Mouse (Mus musculus) midbrain, embryonic 12.5 days (tissue): Measurements from ENCODE around the gene Tenm3. TPM values are rescaled to one million over a fixed set of nuclear protein-coding genes. Genes with fewer than 3 reads are reported as not detected.
A peak's percentile ranks its signal among the peaks of the same experiment; 100 is the strongest.

Source experiments
- ATAC-seq: fragments of 200-750 bp; cut with Nextera tagmentation; 2 replicates; pipeline ENCODE4 v1.8.0; 2017; ENCODE audit warnings: low read depth, moderate TSS enrichment, moderate library complexity; ENCODE audit not compliant: low FRiP score
- H3K27ac ChIP-seq: fragments of 300-500 bp; sonication (generic); replicated peaks from 2 replicates; pipeline ENCODE4 v1.5.1; 2016; ENCODE audit warnings: mild to moderate bottlenecking
- H3K27me3 ChIP-seq: fragments of 300-500 bp; sonication (generic); 2 replicates; pipeline ENCODE4 v1.6.1; 2016; ENCODE audit warnings: mild to moderate bottlenecking
- H3K36me3 ChIP-seq: fragments of 300-500 bp; sonication (generic); 2 replicates; pipeline ENCODE4 v1.6.1; 2016
- H3K4me1 ChIP-seq: fragments of 300-500 bp; sonication (generic); 2 replicates; pipeline ENCODE4 v1.6.1; 2016
- H3K4me2 ChIP-seq: fragments of 300-500 bp; sonication (generic); replicated peaks from 2 replicates; pipeline ENCODE4 v1.6.1; 2016; ENCODE audit warnings: mild to moderate bottlenecking, moderate library complexity
- H3K4me3 ChIP-seq: fragments of 300-500 bp; sonication (generic); 2 replicates; pipeline ENCODE4 v1.5.1; 2016; ENCODE audit warnings: mild to moderate bottlenecking
- H3K9ac ChIP-seq: fragments of 300-500 bp; sonication (generic); replicated peaks from 2 replicates; pipeline ENCODE4 v1.6.1; 2016; ENCODE audit warnings: mild to moderate bottlenecking, moderate library complexity
- H3K9me3 ChIP-seq: fragments of 300-500 bp; sonication (generic); 2 replicates; pipeline ENCODE4 v1.6.1; 2016; ENCODE audit warnings: mild to moderate bottlenecking
- WGBS: fragments of 180-500 bp; shearing (Covaris S2); methylation state at CpG from one replicate; pipeline ENCODE4 v1.1.7; 2016; 5-methylcytosine and 5-hydroxymethylcytosine counted together
- polyA plus RNA-seq: library from polyadenylated mRNA; unstranded; fragments of >200 nt; fragmentation: Nextera tagmentation; extraction: Ambion mirVana; gene quantifications from 2 replicates; pipeline ENCODE4 v1.2.1, GENCODE M21; 2016

Tenm3 gene
- polyA plus RNA-seq: 63.9 and 75.9 TPM in 2 replicates

GRCm38 (mm10) chr8:48843931-48844285, at the start of gene Tenm3:
TSS of gene Tenm3 (minus strand) at chr8:48843951.
- Histone ChIP-seq H3K4me2 (peak within 1 kb of the TSS; percentile 84), H3K27ac (peak within 1 kb of the TSS; percentile 94), H3K36me3 (no peaks in the 10 kb centered on the region), H3K9ac (peak within 1 kb of the TSS; percentile 91), H3K9me3 (no peaks in the 10 kb centered on the region), H3K4me3 (peak within 1 kb of the TSS; percentile 82), H3K4me1 (peaks cover 31% of the 10 kb centered on the region), H3K27me3 (peaks cover 47% of the 10 kb centered on the region)
- peak; percentile 69 for ATAC-seq
- under 1% methylated on average over 19 of the region's 19 CpGs for whole genome bisulfite sequencing

DNA sequence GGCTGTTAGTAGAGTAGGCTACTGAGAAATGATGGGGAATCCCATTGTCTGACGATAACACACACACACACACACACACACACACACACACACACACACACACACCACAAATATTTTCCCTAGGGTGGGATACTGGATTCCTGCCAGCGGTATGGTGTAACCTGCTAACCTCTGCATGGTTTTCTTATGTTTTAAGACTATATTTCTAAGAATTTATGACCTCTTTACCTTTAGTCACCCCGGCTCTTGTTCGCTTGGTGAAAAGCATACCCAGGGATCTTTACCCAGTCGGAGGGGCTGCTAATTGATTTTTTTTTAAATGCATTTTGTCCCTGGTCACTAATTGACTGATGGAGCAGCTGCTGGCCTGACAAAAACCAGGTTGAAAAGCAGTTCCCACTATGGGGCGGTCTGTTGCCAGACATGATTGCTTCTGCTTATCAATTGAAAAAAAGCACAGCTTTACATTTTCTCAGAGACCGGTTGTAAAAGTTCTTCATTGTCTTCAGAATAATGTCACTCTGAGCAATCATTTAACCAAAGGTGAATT, 46.5 kb upstream of the Tenm3 start:
- no peaks in the 10 kb centered on the region; the same call in 1 of the 2 replicates for H3K4me1 ChIP-seq
- 61% methylated on average over 7 of the region's 7 CpGs for WGBS
- no peak for ATAC-seq

DNA sequence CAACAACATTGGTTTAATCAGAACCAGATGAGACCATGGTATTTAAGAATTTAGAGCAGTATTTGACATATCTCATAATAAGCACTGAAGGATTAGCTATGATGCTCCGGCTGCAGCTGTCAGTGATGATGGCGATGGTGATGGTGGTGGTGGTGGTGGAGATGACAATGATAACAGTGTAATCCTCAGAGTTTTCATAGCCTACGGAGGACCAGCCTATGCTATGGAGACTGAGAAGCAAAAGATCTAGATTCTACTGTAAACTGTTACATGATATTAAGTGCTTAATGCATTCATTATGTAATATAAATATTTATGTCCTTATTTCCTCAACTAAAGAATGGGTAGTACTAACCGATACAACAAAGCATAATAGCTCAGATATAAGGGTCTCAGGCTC, 40.5 kb upstream of the Tenm3 start:
- no peak overlapping the region for H3K27ac ChIP-seq
- no peaks in the 10 kb centered on the region for H3K27me3 ChIP-seq

More for the DNA sequence above, 46.5 kb upstream of the Tenm3 start:
- Histone ChIP-seq H3K4me2 (no peak overlapping the region), H3K27me3 (no peaks in the 10 kb centered on the region), H3K9me3 (no peaks in the 10 kb centered on the region), H3K4me3 (no peak overlapping the region), H3K36me3 (no peaks in the 10 kb centered on the region), H3K9ac (no peak overlapping the region), H3K27ac (no peak overlapping the region)

GRCm38 (mm10) chr8:48880585-48880984, 36.8 kb upstream of the Tenm3 start:
- H3K9me3 ChIP-seq: no peaks in the 10 kb centered on the region
- no peak overlapping the region for H3K4me2 ChIP-seq
- no peak for ATAC-seq
- H3K36me3 ChIP-seq: no peaks in the 10 kb centered on the region
- H3K27me3 ChIP-seq: no peaks in the 10 kb centered on the region
- H3K9ac ChIP-seq: no peak overlapping the region
- H3K4me3 ChIP-seq: no peak overlapping the region
- no peak overlapping the region for H3K27ac ChIP-seq
- 90% methylated on average over 5 of the region's 5 CpGs for WGBS
- no peaks in the 10 kb centered on the region for H3K4me1 ChIP-seq

More for the DNA sequence above, 40.5 kb upstream of the Tenm3 start:
- Histone ChIP-seq H3K9me3 (no peaks in the 10 kb centered on the region), H3K36me3 (no peaks in the 10 kb centered on the region), H3K4me3 (no peak overlapping the region), H3K4me1 (no peaks in the 10 kb centered on the region), H3K9ac (no peak overlapping the region), H3K4me2 (no peak overlapping the region)
- 95% methylated on average over 4 of the region's 4 CpGs for WGBS
- ATAC-seq: no peak

- no peak overlapping the region for H3K9ac ChIP-seq
- 96% methylated on average over 5 of the region's 5 CpGs for WGBS
- H3K36me3 ChIP-seq: no peaks in the 10 kb centered on the region
- H3K4me1 ChIP-seq: no peaks in the 10 kb centered on the region
- H3K27me3 ChIP-seq: no peaks in the 10 kb centered on the region
- no peak overlapping the region for H3K4me3 ChIP-seq
- no peak overlapping the region for H3K4me2 ChIP-seq
- ATAC-seq: no peak
- no peaks in the 10 kb centered on the region for H3K9me3 ChIP-seq
- no peak overlapping the region for H3K27ac ChIP-seq
Measured at GRCm38 (mm10) chr8:48865972-48866371, 22.2 kb upstream of the Tenm3 start.

GRCm38 (mm10) chr8:48865485-48865884, 21.7 kb upstream of the Tenm3 start:
- Histone ChIP-seq H3K4me3 (no peak overlapping the region), H3K27me3 (no peaks in the 10 kb centered on the region), H3K36me3 (no peaks in the 10 kb centered on the region), H3K9ac (no peak overlapping the region), H3K4me1 (no peaks in the 10 kb centered on the region), H3K27ac (no peak overlapping the region), H3K9me3 (no peaks in the 10 kb centered on the region), H3K4me2 (no peak overlapping the region)
- ATAC-seq: no peak
- 73% methylated on average over 4 of the region's 4 CpGs for WGBS

DNA sequence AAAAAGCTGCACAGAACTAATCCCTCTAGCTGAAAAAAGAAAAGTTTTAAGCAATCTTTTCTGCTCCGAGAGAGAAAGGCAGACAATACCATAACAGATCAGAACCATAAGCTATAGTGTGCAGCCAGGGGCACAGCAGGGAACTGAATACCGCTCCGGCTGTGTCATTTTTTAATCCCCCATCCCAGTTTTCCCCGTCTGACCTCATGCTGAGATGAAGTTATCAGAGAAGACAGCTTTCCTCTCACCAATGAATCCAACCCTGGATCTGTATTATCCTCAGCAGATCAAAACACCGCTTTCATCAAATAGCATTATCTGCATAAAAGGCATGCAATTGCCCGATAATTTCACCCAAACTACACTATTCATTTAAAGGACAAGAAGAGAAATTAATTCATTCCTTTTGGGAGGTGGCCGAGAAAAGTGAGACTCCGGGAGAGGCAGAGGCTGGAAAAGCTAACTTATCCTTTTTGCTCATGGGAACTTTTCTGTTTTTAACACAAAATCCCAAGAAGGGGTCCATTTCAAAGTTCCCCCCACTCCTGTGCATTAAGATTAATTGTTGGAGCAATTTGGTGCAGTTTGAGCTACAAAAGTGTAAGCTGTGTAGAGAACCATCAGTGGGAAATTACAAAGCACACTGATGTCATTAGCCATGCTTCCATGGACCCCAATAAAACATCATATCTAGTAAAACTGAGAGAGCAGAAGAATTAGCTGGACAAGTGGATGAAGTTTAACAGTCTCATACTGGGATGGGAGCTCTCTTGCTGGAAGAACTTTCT, 6.7 kb upstream of the Tenm3 start:
- Histone ChIP-seq H3K9me3 (no peaks in the 10 kb centered on the region), H3K27me3 (peaks cover 30% of the 10 kb centered on the region), H3K9ac (no peak overlapping the region), H3K4me3 (no peak overlapping the region), H3K36me3 (no peaks in the 10 kb centered on the region), H3K27ac (peak overlapping the region; percentile 60), H3K4me1 (peaks cover 28% of the 10 kb centered on the region), H3K4me2 (peak overlapping the region; percentile 7; the same call in 1 of the 2 replicates)
- peak; percentile 86 for ATAC-seq
- WGBS: 5% methylated on average over 8 of the region's 8 CpGs

DNA sequence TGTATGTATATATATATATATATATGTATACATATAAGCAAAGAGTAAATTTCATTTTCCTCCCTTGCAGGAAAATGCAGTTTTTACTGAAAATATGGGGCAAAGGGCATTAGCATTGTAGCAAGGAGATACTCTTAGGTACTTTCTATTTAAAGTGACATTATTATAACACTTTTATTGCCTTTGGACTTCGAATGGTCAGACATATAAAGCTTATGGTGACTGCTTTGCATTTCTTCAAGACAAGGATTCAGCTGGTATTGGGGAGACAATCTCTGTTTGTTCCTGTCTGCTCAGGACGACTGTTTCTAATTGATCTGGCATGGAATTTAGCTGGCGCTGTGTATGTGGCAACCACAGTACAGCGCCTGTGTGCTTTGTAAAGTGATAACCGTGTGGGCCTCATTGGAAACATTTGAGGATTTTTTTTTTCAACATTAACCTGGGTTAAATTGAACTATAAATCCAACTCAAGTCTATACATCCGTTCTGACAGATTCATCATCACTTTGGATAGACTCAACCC, 5.4 kb upstream of the Tenm3 start:
- Histone ChIP-seq H3K36me3 (no peaks in the 10 kb centered on the region), H3K4me3 (no peak overlapping the region), H3K4me2 (no peak overlapping the region), H3K9me3 (no peaks in the 10 kb centered on the region), H3K4me1 (peaks cover 36% of the 10 kb centered on the region), H3K27ac (peak overlapping the region; percentile 60; the same call in 1 of the 2 replicates), H3K27me3 (peaks cover 42% of the 10 kb centered on the region), H3K9ac (no peak overlapping the region)
- ATAC-seq: 0 out of 2 replicates have a peak, but pooled peaks have one; percentile 32
- whole genome bisulfite sequencing: 22% methylated on average over 6 of the region's 6 CpGs

GRCm38 (mm10) chr8:48844961-48845360, 1.2 kb upstream of the Tenm3 start:
- H3K4me1 ChIP-seq: peaks cover 38% of the 10 kb centered on the region

DNA sequence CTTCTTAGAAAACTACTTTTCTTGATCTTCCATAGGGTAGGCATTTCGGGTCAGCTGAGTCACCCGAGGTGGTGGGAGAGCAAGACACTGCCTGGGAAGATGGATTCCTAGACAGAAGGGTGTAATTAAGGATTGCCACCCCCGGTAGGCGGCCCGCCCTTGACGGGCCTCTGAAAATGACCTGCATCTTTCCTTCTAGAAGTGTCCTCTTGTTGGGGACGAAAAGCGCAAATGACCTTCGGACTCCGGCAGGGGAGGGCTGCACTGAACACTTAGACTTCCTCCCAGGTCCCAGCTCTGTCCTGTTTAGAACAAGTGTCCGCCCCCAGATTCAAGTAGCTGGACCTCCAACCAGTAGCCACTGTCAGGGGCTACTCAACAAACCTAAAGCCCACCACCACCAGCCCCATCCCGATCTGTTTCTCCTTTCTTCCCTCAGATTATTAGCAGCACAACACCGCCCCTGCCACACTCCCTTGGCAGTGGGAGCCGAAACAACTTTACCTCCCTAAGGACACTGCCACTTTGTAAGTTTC, 687 bp upstream of the Tenm3 start:
- no peaks in the 10 kb centered on the region for H3K36me3 ChIP-seq
- WGBS: 0% methylated on average over 14 of the region's 14 CpGs
- H3K4me3 ChIP-seq: peak overlapping the region; percentile 82
- peaks cover 35% of the 10 kb centered on the region for H3K4me1 ChIP-seq
- H3K4me2 ChIP-seq: peak overlapping the region; percentile 84
- peak overlapping the region; percentile 94 for H3K27ac ChIP-seq
- no peaks in the 10 kb centered on the region for H3K9me3 ChIP-seq
- peak overlapping the region; percentile 91 for H3K9ac ChIP-seq
- H3K27me3 ChIP-seq: peaks cover 47% of the 10 kb centered on the region
- no peak for ATAC-seq

More at GRCm38 (mm10) chr8:48844961-48845360, 1.2 kb upstream of the Tenm3 start:
- H3K27ac ChIP-seq: peak overlapping the region; percentile 94
- no peaks in the 10 kb centered on the region for H3K36me3 ChIP-seq
- WGBS: 6% methylated on average over 12 of the region's 12 CpGs
- no peak for ATAC-seq
- peaks cover 47% of the 10 kb centered on the region for H3K27me3 ChIP-seq
- H3K4me3 ChIP-seq: peak overlapping the region; percentile 82
- H3K9me3 ChIP-seq: no peaks in the 10 kb centered on the region
- peak overlapping the region; percentile 91 for H3K9ac ChIP-seq
- peak overlapping the region; percentile 84 for H3K4me2 ChIP-seq

GRCm38 (mm10) chr8:48842991-48843930, 490 bp downstream of the Tenm3 start:
- peaks cover 44% of the 10 kb centered on the region for H3K27me3 ChIP-seq
- H3K4me1 ChIP-seq: peaks cover 31% of the 10 kb centered on the region

More at GRCm38 (mm10) chr8:48842991-48843930, 490 bp downstream of the Tenm3 start:
- peak; percentile 79 for ATAC-seq
- WGBS: under 1% methylated on average over 44 of the region's 93 CpGs
- no peaks in the 10 kb centered on the region for H3K9me3 ChIP-seq
- no peaks in the 10 kb centered on the region for H3K36me3 ChIP-seq
- peak overlapping the region; percentile 84 for H3K4me2 ChIP-seq
- H3K4me3 ChIP-seq: peak overlapping the region; percentile 82
- H3K27ac ChIP-seq: peak overlapping the region; percentile 94
- peak overlapping the region; percentile 91 for H3K9ac ChIP-seq
